Mouse (Mus musculus) heart, embryonic 12.5 days (tissue): Measurements from ENCODE around the gene Tomm40. TPM values are rescaled to one million over a fixed set of nuclear protein-coding genes. Genes with fewer than 3 reads are reported as not detected.
A peak's percentile ranks its signal among the peaks of the same experiment; 100 is the strongest.

Experiments used
- ATAC-seq: fragments of 200-750 bp; cut with Nextera tagmentation; 2 replicates; pipeline ENCODE4 v1.8.0; 2017; ENCODE audit warnings: moderate TSS enrichment, moderate library complexity; ENCODE audit not compliant: insufficient number of reproducible peaks, low FRiP score
- H3K27ac ChIP-seq: fragments of 300-500 bp; sonication (generic); 2 replicates; pipeline ENCODE4 v1.5.1; 2016; ENCODE audit warnings: mild to moderate bottlenecking, moderate library complexity; ENCODE audit not compliant: poor library complexity, severe bottlenecking
- H3K27me3 ChIP-seq: fragments of 300-500 bp; sonication (generic); replicated peaks from 2 replicates; pipeline ENCODE4 v1.6.1; 2016; ENCODE audit warnings: mild to moderate bottlenecking, moderate library complexity
- H3K36me3 ChIP-seq: fragments of 300-500 bp; sonication (generic); 2 replicates; pipeline ENCODE4 v1.6.1; 2016; ENCODE audit warnings: mild to moderate bottlenecking, moderate library complexity
- H3K4me1 ChIP-seq: fragments of 300-500 bp; sonication (generic); replicated peaks from 2 replicates; pipeline ENCODE4 v1.6.1; 2016; ENCODE audit warnings: mild to moderate bottlenecking
- H3K4me2 ChIP-seq: fragments of 300-500 bp; sonication (generic); 2 replicates; pipeline ENCODE4 v1.6.1; 2016; ENCODE audit warnings: mild to moderate bottlenecking, moderate library complexity
- H3K4me3 ChIP-seq: fragments of 300-500 bp; sonication (generic); 2 replicates; pipeline ENCODE4 v1.5.1; 2016; ENCODE audit warnings: mild to moderate bottlenecking
- H3K9ac ChIP-seq: fragments of 300-500 bp; sonication (generic); 2 replicates; pipeline ENCODE4 v1.6.1; 2016; ENCODE audit warnings: mild to moderate bottlenecking, moderate library complexity
- H3K9me3 ChIP-seq: fragments of 300-500 bp; sonication (generic); replicated peaks from 2 replicates; pipeline ENCODE4 v1.6.1; 2016; ENCODE audit warnings: mild to moderate bottlenecking, moderate library complexity
- WGBS: fragments of 180-500 bp; shearing (Covaris S2); methylation state at CpG from one replicate; pipeline ENCODE4 v1.1.7; 2016; 5-methylcytosine and 5-hydroxymethylcytosine counted together
- polyA plus RNA-seq: library from polyadenylated mRNA; unstranded; fragments of >200 nt; fragmentation: Nextera tagmentation; extraction: Ambion mirVana; gene quantifications from 2 replicates; pipeline ENCODE4 v1.2.1, GENCODE M21; 2016

The Tomm40 gene
- 160 and 166 TPM in 2 replicates for polyA plus RNA-seq

GRCm38 (mm10) chr7:19715239-19716054 lies at the start of gene Tomm40:
Tomm40 (minus strand) TSS chr7:19715438.
- Histone ChIP-seq H3K4me3 (peak within 1 kb of the TSS; percentile 88), H3K4me1 (peaks cover 23% of the 10 kb centered on the region), H3K27me3 (no peaks in the 10 kb centered on the region), H3K27ac (peak within 1 kb of the TSS; percentile 76), H3K4me2 (peak within 1 kb of the TSS; percentile 88), H3K9ac (peak within 1 kb of the TSS; percentile 95), H3K36me3 (peaks cover 68% of the 10 kb centered on the region), H3K9me3 (peaks cover under 1% of the 10 kb centered on the region; the same call in 1 of the 2 replicates)
- 0% methylated on average over 54 of the region's 59 CpGs for WGBS
- peak; percentile 99 for ATAC-seq

GRCm38 (mm10) chr7:19764581-19764980 lies 49.3 kb upstream of the Tomm40 start:
- Histone ChIP-seq H3K36me3 (peaks cover 65% of the 10 kb centered on the region), H3K27me3 (no peaks in the 10 kb centered on the region), H3K4me3 (no peak overlapping the region), H3K27ac (no peak overlapping the region), H3K9ac (no peak overlapping the region), H3K4me1 (peaks cover 47% of the 10 kb centered on the region), H3K4me2 (no peak overlapping the region), H3K9me3 (no peaks in the 10 kb centered on the region)
- 92% methylated on average over 9 of the region's 9 CpGs for WGBS
- ATAC-seq, result no peak

- WGBS, result 84% methylated on average over 13 of the region's 13 CpGs
- H3K9ac ChIP-seq, result no peak overlapping the region
- H3K4me2 ChIP-seq, result no peak overlapping the region
- H3K36me3 ChIP-seq, result peaks cover 72% of the 10 kb centered on the region
- no peak overlapping the region for H3K27ac ChIP-seq
- ATAC-seq, result no peak
- H3K27me3 ChIP-seq, result no peaks in the 10 kb centered on the region
- no peaks in the 10 kb centered on the region for H3K9me3 ChIP-seq
- peaks cover 42% of the 10 kb centered on the region for H3K4me1 ChIP-seq
- no peak overlapping the region for H3K4me3 ChIP-seq
Observed at GRCm38 (mm10) chr7:19763829-19764477, 48.7 kb upstream of the Tomm40 start.

- Histone ChIP-seq H3K9me3 (no peaks in the 10 kb centered on the region), H3K4me3 (no peak overlapping the region), H3K36me3 (peaks cover 81% of the 10 kb centered on the region), H3K4me1 (peaks cover 39% of the 10 kb centered on the region), H3K9ac (0 out of 2 replicates have a peak overlapping the region, but pooled peaks have one; percentile 7), H3K27me3 (no peaks in the 10 kb centered on the region), H3K4me2 (no peak overlapping the region), H3K27ac (peak overlapping the region; percentile 61)
- no peak for ATAC-seq
- 36% methylated on average over 11 of the region's 11 CpGs for WGBS
Observed at GRCm38 (mm10) chr7:19762283-19762682, 47.0 kb upstream of the Tomm40 start.

- WGBS, result 70% methylated on average over 13 of the region's 13 CpGs
- H3K4me3 ChIP-seq, result no peak overlapping the region
- ATAC-seq, result no peak
- H3K9ac ChIP-seq, result no peak overlapping the region
- H3K9me3 ChIP-seq, result no peaks in the 10 kb centered on the region
- peaks cover 62% of the 10 kb centered on the region for H3K4me1 ChIP-seq
- peak overlapping the region; percentile 55 for H3K27ac ChIP-seq
- no peak overlapping the region for H3K4me2 ChIP-seq
- no peaks in the 10 kb centered on the region for H3K27me3 ChIP-seq
- H3K36me3 ChIP-seq, result peaks cover 61% of the 10 kb centered on the region
Observed at GRCm38 (mm10) chr7:19760021-19760420, 44.8 kb upstream of the Tomm40 start.

GRCm38 (mm10) chr7:19758623-19759022 lies 43.4 kb upstream of the Tomm40 start:
- Histone ChIP-seq H3K27ac (peak overlapping the region; percentile 19; the same call in 1 of the 2 replicates), H3K9ac (no peak overlapping the region), H3K4me2 (no peak overlapping the region), H3K36me3 (peaks cover 48% of the 10 kb centered on the region), H3K4me1 (peaks cover 71% of the 10 kb centered on the region), H3K9me3 (no peaks in the 10 kb centered on the region), H3K4me3 (no peak overlapping the region), H3K27me3 (no peaks in the 10 kb centered on the region)
- no peak for ATAC-seq
- WGBS, result 80% methylated on average over 13 of the region's 13 CpGs

- Histone ChIP-seq H3K27me3 (no peaks in the 10 kb centered on the region), H3K9ac (peak overlapping the region; percentile 48), H3K27ac (peak overlapping the region; percentile 99), H3K9me3 (no peaks in the 10 kb centered on the region), H3K36me3 (peaks cover 30% of the 10 kb centered on the region), H3K4me3 (peak overlapping the region; percentile 11), H3K4me2 (peak overlapping the region; percentile 46), H3K4me1 (peaks cover 61% of the 10 kb centered on the region)
- 25% methylated on average over 24 of the region's 24 CpGs for WGBS
- peak; percentile 87 for ATAC-seq
Observed at GRCm38 (mm10) chr7:19755851-19756786, 40.9 kb upstream of the Tomm40 start.

- peaks cover 61% of the 10 kb centered on the region for H3K4me1 ChIP-seq
- 0 out of 2 replicates have a peak overlapping the region, but pooled peaks have one; percentile 48 for H3K9ac ChIP-seq
- H3K4me2 ChIP-seq, result peak overlapping the region; percentile 46; the same call in 1 of the 2 replicates
- no peaks in the 10 kb centered on the region for H3K27me3 ChIP-seq
- no peak overlapping the region for H3K4me3 ChIP-seq
- ATAC-seq, result no peak
- peak overlapping the region; percentile 99 for H3K27ac ChIP-seq
- H3K36me3 ChIP-seq, result peaks cover 24% of the 10 kb centered on the region
- H3K9me3 ChIP-seq, result no peaks in the 10 kb centered on the region
- 80% methylated on average over 2 of the region's 2 CpGs for WGBS
Observed at GRCm38 (mm10) chr7:19755008-19755407, 39.8 kb upstream of the Tomm40 start.

GRCm38 (mm10) chr7:19754065-19754464 lies 38.8 kb upstream of the Tomm40 start:
- no peak for ATAC-seq
- Histone ChIP-seq H3K27me3 (no peaks in the 10 kb centered on the region), H3K9ac (no peak overlapping the region), H3K9me3 (no peaks in the 10 kb centered on the region), H3K4me1 (peaks cover 56% of the 10 kb centered on the region), H3K27ac (0 out of 2 replicates have a peak overlapping the region, but pooled peaks have one; percentile 45), H3K4me2 (no peak overlapping the region), H3K4me3 (no peak overlapping the region), H3K36me3 (peaks cover 15% of the 10 kb centered on the region)
- 78% methylated on average over 1 of the region's 1 CpGs for WGBS

GRCm38 (mm10) chr7:19753587-19753986 lies 38.3 kb upstream of the Tomm40 start:
- H3K4me1 ChIP-seq, result peaks cover 52% of the 10 kb centered on the region
- 62% methylated on average over 7 of the region's 7 CpGs for WGBS
- H3K4me3 ChIP-seq, result no peak overlapping the region
- peak overlapping the region; percentile 45 for H3K27ac ChIP-seq
- H3K36me3 ChIP-seq, result peaks cover 10% of the 10 kb centered on the region
- H3K27me3 ChIP-seq, result no peaks in the 10 kb centered on the region
- no peaks in the 10 kb centered on the region for H3K9me3 ChIP-seq
- H3K9ac ChIP-seq, result no peak overlapping the region
- no peak for ATAC-seq
- no peak overlapping the region for H3K4me2 ChIP-seq
